Mouse (Mus musculus) liver, adult 2 months (tissue): ENCODE measurements around the gene Samd11.

ENCODE experiments used
- CTCF ChIP-seq: fragments of 200-500 bp; IDR thresholded peaks from 2 replicates; pipeline ENCODE4 v1.5.1; 2011; ENCODE audit warnings: low read depth, low read length, control low read depth
- POLR2A ChIP-seq: fragments of 200-500 bp; IDR thresholded peaks from 2 replicates; pipeline ENCODE4 v1.6.1; 2011; ENCODE audit warnings: low read length, control low read depth; ENCODE audit not compliant: insufficient read depth; ENCODE audit errors: extremely low read depth

GRCm38 (mm10) chr4:156252619-156253018 is 2.8 kb downstream of the Samd11 start:
- TF ChIP-seq POLR2A (no peak), CTCF (no peak)
